Mouse (Mus musculus) hindbrain, embryonic 13.5 days (tissue): ENCODE results near the gene Asb2. TPM values are rescaled to one million over a fixed set of nuclear protein-coding genes. Genes with fewer than 3 reads are reported as not detected.

Source experiments
- ATAC-seq: fragments of 200-750 bp; cut with Nextera tagmentation; 2 replicates; pipeline ENCODE4 v1.8.0; 2017; ENCODE audit warnings: moderate TSS enrichment; ENCODE audit not compliant: low FRiP score
- H3K27ac ChIP-seq: fragments of 300-500 bp; sonication (generic); 2 replicates; pipeline ENCODE4 v1.5.1; 2015; ENCODE audit warnings: inconsistent platforms, mild to moderate bottlenecking, moderate library complexity
- H3K27me3 ChIP-seq: fragments of 300-500 bp; sonication (generic); 2 replicates; pipeline ENCODE4 v1.6.1; 2015; ENCODE audit warnings: mild to moderate bottlenecking, inconsistent platforms
- H3K36me3 ChIP-seq: fragments of 300-500 bp; sonication (generic); 2 replicates; pipeline ENCODE4 v1.6.1; 2015; ENCODE audit warnings: mild to moderate bottlenecking, inconsistent platforms
- H3K4me1 ChIP-seq: fragments of 300-500 bp; sonication (generic); replicated peaks from 2 replicates; pipeline ENCODE4 v1.6.1; 2015; ENCODE audit warnings: inconsistent platforms
- H3K4me2 ChIP-seq: fragments of 300-500 bp; sonication (generic); 2 replicates; pipeline ENCODE4 v1.6.1; 2015; ENCODE audit warnings: inconsistent platforms, mild to moderate bottlenecking, moderate library complexity
- H3K4me3 ChIP-seq: fragments of 300-500 bp; sonication (generic); 2 replicates; pipeline ENCODE4 v1.5.1; 2015; ENCODE audit warnings: mild to moderate bottlenecking, inconsistent platforms
- H3K9ac ChIP-seq: fragments of 300-500 bp; sonication (generic); 2 replicates; pipeline ENCODE4 v1.6.1; 2015; ENCODE audit warnings: mild to moderate bottlenecking, inconsistent platforms
- H3K9me3 ChIP-seq: fragments of 300-500 bp; sonication (generic); 2 replicates; pipeline ENCODE4 v1.6.1; 2016; ENCODE audit warnings: inconsistent platforms
- WGBS: fragments of 180-500 bp; shearing (Covaris S2); methylation state at CpG from one replicate; pipeline ENCODE4 v1.1.7; 2015; 5-methylcytosine and 5-hydroxymethylcytosine counted together
- polyA plus RNA-seq: library from polyadenylated mRNA; unstranded; fragments of >200 nt; fragmentation: Nextera tagmentation; extraction: Ambion mirVana; gene quantifications from 2 replicates; pipeline ENCODE4 v1.2.1, GENCODE M21; 2015

Asb2 gene
- polyA plus RNA-seq, 1 experiment from 2014 or later, result 1.0 TPM

DNA sequence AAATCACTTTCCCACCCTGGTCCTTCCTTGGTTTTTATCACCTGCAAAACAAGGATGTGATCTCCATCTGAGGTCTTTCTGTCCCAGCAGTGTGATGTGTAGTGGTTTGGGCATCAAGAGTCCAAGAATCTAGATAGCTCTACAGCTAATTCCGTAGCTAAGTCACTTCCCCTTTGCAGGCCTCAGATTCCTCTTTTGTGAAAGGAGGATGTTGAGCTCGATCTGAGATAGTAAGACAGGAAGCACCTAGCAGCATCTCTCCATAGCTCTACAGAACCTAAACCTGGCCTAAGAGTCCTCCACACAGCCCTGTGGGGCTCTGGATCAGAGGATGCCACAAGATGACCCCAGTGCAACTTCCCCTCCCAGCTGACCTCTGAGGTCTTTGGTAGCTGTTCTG is 22.9 kb downstream of the Asb2 start:
- H3K4me3 ChIP-seq, result no peak overlapping the region
- H3K4me2 ChIP-seq, result no peak overlapping the region
- H3K27ac ChIP-seq, result no peak overlapping the region
- H3K9me3 ChIP-seq, result no peaks in the 10 kb centered on the region
- H3K36me3 ChIP-seq, result no peaks in the 10 kb centered on the region
- H3K27me3 ChIP-seq, result peaks cover 44% of the 10 kb centered on the region
- H3K9ac ChIP-seq, result no peak overlapping the region
- no peaks in the 10 kb centered on the region; the same call in 1 of the 2 replicates for H3K4me1 ChIP-seq
- ATAC-seq, result no peak
- 87% methylated on average over 2 of the region's 2 CpGs for WGBS

DNA sequence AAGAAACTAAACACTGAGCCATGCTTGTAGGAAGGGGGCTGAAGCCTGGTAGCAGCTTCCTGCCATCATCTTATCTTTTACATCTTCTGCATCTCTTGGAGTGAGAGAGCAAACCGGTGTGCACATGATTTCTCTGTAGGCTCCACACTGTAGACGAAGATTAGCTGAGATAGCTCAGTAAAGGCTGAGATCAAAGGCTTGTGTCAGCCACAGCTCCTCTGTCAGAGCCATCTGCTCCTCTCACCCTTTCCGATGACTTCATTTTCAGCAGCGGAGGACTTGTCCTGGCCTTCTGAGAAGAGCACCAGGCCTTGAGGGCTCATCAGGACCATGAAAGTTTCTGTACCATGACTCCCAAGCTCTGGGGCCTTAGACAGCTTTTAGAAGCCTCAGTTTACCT is 24.3 kb downstream of the Asb2 start:
- Histone ChIP-seq H3K27ac (no peak overlapping the region), H3K9ac (no peak overlapping the region), H3K9me3 (no peaks in the 10 kb centered on the region), H3K4me2 (no peak overlapping the region), H3K36me3 (no peaks in the 10 kb centered on the region), H3K4me3 (no peak overlapping the region), H3K4me1 (peaks cover 8% of the 10 kb centered on the region; the same call in 1 of the 2 replicates), H3K27me3 (peaks cover 49% of the 10 kb centered on the region)
- 71% methylated on average over 4 of the region's 4 CpGs for WGBS
- ATAC-seq, result no peak

DNA sequence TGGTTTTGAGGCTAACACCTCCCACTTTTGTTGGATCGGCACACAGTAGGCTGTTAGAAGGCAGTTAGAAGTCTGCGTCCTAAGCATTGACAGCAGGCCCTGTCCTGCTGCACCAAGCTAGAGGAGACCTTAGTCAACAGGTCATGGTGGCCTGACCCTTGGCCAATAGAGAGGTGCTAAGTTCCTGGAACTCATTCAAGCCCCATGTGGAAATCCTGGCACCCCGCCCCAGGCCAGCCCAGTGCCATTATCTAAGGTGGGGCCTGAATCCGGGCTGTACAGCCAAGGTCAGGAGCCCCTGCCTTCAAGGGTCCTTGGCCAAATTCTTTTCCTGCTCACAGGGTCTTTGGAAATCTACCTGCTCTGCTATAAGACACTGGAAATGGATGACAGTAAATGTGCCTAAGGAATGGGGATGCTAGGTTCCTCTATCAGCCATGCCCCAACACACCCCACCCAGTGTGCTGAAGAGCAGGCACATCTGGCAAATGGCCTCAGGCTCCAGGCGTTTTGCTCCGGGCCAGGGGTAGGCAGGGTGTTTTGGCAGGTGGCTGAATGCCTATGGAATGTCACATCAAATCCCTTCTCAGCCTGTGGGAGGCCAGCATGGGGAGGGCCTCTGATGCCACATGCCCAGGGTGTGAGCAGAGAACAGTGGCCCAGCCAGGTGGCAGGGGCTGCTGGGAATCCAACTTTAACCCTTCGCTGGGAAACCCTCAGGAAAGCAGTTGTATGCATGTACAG is 27.2 kb downstream of the Asb2 start:
- Histone ChIP-seq H3K27me3 (peaks cover 67% of the 10 kb centered on the region), H3K4me1 (peaks cover 14% of the 10 kb centered on the region; the same call in 1 of the 2 replicates), H3K36me3 (no peaks in the 10 kb centered on the region), H3K4me3 (no peak overlapping the region), H3K27ac (no peak overlapping the region), H3K9me3 (no peaks in the 10 kb centered on the region), H3K4me2 (no peak overlapping the region), H3K9ac (no peak overlapping the region)
- 68% methylated on average over 7 of the region's 7 CpGs for WGBS
- no peak for ATAC-seq

DNA sequence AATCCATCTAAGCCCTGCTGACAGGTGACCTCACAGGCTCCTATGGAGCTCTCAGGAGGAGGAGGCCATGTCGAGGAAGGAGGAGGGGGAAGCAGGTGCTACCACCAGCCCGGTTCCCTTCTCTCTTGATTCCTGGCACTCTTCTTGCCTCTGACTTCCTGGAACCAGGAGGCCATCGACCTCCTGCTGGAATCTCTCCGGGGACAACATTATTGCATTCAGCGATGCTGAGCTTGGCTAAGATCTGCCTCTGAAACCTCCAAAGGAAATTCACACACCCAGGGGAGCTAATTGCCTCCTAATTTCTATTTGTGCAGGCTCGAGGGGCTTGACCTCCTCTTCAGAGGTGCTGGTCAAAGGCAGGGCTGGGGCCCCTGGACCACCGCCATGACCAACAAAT is 28.7 kb downstream of the Asb2 start:
- WGBS, result 17% methylated on average over 7 of the region's 7 CpGs

DNA sequence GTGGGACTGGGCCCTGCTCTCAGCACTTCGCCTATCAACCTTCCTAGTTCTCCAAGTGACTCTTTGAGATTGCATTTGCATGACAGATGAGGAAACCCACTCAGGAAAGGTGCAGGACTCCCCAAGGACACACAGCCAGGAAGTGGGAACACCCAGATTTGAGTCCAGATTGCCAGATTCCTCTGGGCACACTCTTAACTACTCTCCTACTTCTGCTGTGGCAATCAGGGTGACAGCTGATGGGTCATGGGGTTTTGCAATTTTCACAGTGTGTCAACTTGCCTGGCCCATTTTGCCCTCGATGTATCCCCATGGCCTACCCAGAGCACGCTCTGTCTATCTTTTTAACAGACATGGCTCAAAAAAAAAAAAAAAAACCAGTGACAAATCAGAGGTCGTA is 29.2 kb downstream of the Asb2 start:
- Histone ChIP-seq H3K4me1 (peaks cover 14% of the 10 kb centered on the region; the same call in 1 of the 2 replicates), H3K4me3 (no peak overlapping the region), H3K27ac (no peak overlapping the region), H3K36me3 (no peaks in the 10 kb centered on the region), H3K4me2 (no peak overlapping the region), H3K9me3 (no peaks in the 10 kb centered on the region), H3K27me3 (peaks cover 81% of the 10 kb centered on the region), H3K9ac (no peak overlapping the region)
- ATAC-seq, result no peak
- WGBS, result 48% methylated on average over 4 of the region's 4 CpGs

More for the DNA sequence above, 28.7 kb downstream of the Asb2 start:
- H3K9me3 ChIP-seq, result no peaks in the 10 kb centered on the region
- peaks cover 78% of the 10 kb centered on the region for H3K27me3 ChIP-seq
- no peak overlapping the region for H3K9ac ChIP-seq
- H3K4me2 ChIP-seq, result no peak overlapping the region
- H3K4me1 ChIP-seq, result peaks cover 14% of the 10 kb centered on the region; the same call in 1 of the 2 replicates
- no peak overlapping the region for H3K4me3 ChIP-seq
- no peak overlapping the region for H3K27ac ChIP-seq
- no peak for ATAC-seq
- no peaks in the 10 kb centered on the region for H3K36me3 ChIP-seq

DNA sequence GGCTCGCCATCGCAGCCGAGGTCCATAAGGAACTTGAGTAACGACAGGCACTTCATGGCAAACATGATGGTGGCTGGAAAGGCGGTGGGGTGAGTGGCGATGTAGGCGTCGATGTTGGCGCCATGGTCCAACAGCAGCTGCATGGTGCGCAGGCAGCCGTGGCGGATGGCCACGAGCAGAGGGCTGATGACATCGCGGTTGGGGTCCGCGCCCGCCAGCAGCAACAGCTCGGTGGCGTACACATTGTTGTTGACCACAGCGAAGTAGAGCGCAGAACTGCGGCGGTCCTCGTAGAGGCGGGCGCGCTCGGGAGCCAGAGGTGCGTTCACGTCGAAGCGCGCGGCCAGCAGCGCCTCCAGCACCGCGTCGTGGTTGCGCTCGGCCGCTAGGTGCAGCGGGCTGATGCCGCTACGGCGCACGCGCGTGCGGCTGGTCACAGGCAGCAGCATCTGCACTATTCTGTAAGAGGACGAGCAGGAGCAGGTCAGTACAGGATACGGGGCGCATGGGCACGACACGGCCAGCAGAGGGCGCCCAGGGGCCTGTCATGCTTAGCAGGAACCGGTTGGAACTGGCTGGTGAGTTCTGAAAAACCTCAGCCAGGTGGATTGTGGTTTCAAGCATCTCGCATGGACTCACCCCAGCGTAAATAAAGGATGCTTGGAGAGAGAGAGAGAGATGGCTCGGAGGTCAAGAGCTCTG is 30.5 kb downstream of the Asb2 start:
- ATAC-seq, result peak; percentile 95
- no peaks in the 10 kb centered on the region for H3K36me3 ChIP-seq
- 7% methylated on average over 60 of the region's 60 CpGs for WGBS
- H3K27ac ChIP-seq, result no peak overlapping the region
- peak overlapping the region; percentile 41 for H3K4me3 ChIP-seq
- H3K27me3 ChIP-seq, result peaks cover 82% of the 10 kb centered on the region
- H3K4me1 ChIP-seq, result peaks cover 14% of the 10 kb centered on the region; the same call in 1 of the 2 replicates
- peak overlapping the region; percentile 65 for H3K4me2 ChIP-seq
- peak overlapping the region; percentile 63 for H3K9ac ChIP-seq
- no peaks in the 10 kb centered on the region for H3K9me3 ChIP-seq

DNA sequence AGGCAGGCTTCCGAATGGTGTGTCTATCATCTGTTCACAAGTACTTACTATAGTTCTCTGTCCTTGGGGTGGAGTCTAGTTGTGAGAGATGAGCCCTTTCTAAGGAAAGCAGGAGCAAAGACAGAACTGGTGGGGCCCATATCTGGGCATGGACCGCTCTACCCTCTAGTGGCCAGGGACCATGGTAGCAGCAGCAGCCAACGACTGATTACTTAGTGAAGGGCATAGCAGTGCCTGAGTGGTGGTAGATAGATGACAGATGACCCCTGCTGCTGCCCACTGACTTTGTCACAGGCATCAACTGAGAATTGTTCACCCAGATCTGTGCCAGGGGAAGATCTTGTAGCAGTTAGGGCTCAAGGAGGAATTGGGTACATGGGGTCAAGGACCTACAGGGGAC is 33.0 kb downstream of the Asb2 start:
- WGBS, result 37% methylated on average over 3 of the region's 3 CpGs
- Histone ChIP-seq H3K9me3 (no peaks in the 10 kb centered on the region), H3K27me3 (peaks cover 72% of the 10 kb centered on the region), H3K4me2 (no peak overlapping the region), H3K4me1 (peaks cover 14% of the 10 kb centered on the region; the same call in 1 of the 2 replicates), H3K9ac (no peak overlapping the region), H3K36me3 (no peaks in the 10 kb centered on the region), H3K4me3 (no peak overlapping the region), H3K27ac (no peak overlapping the region)
- ATAC-seq, result no peak

DNA sequence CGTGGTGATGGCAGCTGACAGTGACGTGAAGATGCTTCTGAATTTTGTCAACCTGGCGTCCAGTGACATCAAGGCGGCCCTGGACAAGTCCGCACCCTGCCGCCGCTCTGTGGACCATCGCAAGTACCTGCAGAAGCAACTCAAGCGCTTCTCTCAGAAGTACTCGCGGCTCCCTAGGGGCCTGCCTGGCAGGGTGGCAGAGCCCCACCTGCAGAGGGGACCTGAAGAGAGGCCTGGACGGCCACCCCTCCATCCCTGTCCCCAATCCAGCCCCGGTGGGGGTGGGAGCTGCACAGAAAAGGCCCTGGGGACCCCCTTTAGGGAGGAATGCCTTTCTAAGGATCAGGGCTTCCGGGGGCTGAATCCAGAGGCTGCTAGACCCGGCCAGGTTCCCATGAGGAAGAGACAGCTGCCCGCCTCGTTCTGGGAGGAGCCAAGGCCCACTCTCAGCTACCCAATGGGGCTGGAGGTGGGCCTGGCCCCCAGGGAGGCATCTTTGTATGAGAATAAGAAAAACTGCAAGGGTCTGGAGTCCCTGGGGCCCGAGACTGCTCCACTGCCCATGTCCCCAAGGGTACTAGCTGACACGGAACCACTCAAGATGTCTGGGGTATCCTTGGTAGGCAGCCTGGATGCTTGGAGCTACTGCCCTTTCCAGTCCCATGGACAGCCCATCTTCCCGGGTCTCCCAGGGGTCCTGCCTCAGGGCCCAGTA is 39.8 kb downstream of the Asb2 start:
- ATAC-seq, result 0 out of 2 replicates have a peak, but pooled peaks have one; percentile 4
- Histone ChIP-seq H3K9me3 (no peaks in the 10 kb centered on the region), H3K4me2 (peak overlapping the region; percentile 58), H3K4me3 (peak overlapping the region; percentile 33), H3K4me1 (peaks cover 49% of the 10 kb centered on the region), H3K9ac (peak overlapping the region; percentile 49; the same call in 1 of the 2 replicates), H3K36me3 (no peaks in the 10 kb centered on the region), H3K27me3 (peaks cover 72% of the 10 kb centered on the region), H3K27ac (peak overlapping the region; percentile 74)
- 15% methylated on average over 20 of the region's 20 CpGs for WGBS

DNA sequence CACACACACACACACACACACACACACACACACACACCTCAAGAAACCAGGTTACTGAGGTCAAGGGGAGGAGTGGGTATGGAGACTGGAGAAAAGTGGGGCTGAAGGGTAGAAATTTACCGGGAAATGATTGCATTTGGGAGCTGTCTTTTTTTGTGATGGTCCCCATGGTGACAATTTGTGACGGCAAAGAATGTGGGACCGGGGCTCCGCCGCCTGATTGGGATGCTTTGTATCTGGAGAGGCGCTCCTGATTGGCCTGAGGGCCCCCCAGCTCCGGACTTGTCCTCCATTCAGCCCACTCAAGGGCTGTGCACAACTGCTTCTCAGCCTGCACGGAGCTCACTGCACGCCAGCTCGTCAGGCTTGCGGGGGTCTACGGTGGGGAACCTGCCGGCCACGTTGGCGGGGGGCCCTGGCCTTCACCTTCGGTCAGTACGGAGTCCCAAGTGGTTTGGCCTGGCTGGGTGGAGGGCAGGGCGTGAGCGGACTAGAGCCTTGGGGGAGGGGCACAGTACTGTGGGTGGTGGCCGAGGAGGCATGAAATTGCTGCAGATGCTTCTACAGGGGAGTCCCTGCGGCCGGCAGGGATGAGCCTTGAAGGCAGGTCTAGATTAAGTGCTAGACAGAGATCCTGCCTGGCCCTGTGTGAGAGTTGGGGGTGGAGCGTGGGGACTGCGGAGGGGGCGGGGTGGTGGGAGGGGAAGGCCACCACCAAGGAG is 41.0 kb downstream of the Asb2 start:
- Histone ChIP-seq H3K9ac (peak overlapping the region; percentile 63), H3K27ac (peak overlapping the region; percentile 85), H3K9me3 (no peaks in the 10 kb centered on the region), H3K4me1 (peaks cover 49% of the 10 kb centered on the region), H3K27me3 (peaks cover 67% of the 10 kb centered on the region), H3K4me3 (peak overlapping the region; percentile 33), H3K36me3 (no peaks in the 10 kb centered on the region), H3K4me2 (peak overlapping the region; percentile 58)
- peak; percentile 76 for ATAC-seq
- 3% methylated on average over 25 of the region's 25 CpGs for WGBS

DNA sequence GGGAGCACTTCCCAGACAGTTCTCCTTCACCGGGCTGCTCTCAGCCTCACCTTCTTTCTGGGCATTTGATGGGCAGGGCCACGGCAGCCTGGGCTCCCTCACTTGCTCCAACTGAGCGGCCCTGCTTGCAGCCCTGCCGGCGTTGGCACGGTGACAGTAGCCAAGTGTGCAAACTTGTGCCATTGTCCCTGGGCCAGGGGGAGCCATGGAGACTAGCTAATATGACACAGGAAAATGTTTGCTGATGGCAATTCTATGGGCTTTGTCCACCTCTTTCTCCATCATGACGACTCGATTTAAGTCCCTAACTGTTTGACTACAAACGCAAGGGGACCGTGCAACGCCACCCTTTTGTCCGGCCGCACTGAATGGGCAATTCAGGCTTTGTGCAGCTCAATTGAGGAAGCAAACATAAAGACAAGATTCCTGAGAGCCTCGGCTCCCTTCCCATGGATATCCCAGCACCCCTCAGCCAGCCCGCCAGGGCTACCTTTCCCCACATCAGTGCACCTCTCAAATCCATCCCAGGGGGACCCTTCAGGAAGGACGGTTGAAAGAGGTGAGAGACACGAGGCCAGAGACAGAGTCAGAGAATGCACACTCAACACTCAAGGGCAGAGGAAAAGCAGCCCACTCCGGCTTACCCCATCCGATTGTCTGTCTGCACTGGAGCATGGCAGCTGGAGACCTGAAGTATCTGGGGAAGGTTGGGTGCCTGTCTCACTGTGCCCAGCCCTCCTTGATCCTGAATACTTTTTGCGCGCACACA is 41.7 kb downstream of the Asb2 start:
- Histone ChIP-seq H3K9me3 (no peaks in the 10 kb centered on the region), H3K4me1 (peaks cover 49% of the 10 kb centered on the region), H3K36me3 (no peaks in the 10 kb centered on the region), H3K27me3 (peaks cover 61% of the 10 kb centered on the region), H3K27ac (peak overlapping the region; percentile 85), H3K4me3 (peak overlapping the region; percentile 33; the same call in 1 of the 2 replicates), H3K9ac (0 out of 2 replicates have a peak overlapping the region, but pooled peaks have one; percentile 63), H3K4me2 (peak overlapping the region; percentile 58)
- ATAC-seq, result peak; percentile 58
- WGBS, result 6% methylated on average over 21 of the region's 21 CpGs

DNA sequence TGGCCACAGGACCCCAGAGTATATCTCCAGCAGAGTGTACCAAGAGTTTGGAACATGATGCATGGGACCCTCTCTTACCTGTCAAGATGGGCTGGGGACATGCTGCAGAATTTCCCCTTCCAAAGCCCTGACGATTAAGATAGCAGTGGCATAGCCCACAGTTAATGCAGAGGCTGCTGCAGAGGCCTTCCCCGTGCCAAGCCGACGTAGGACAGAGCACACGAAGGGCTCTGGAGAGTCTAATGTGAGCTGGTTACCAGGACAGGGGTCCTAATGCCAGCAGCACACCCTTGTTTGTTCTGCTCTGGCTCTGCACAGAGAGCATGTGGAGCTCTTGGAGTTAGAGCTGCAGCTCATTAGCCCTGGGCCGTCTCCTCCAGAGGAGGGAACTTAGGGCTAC is 42.5 kb downstream of the Asb2 start:
- no peak overlapping the region for H3K9ac ChIP-seq
- H3K27me3 ChIP-seq, result peaks cover 63% of the 10 kb centered on the region
- H3K9me3 ChIP-seq, result no peaks in the 10 kb centered on the region
- ATAC-seq, result 0 out of 2 replicates have a peak, but pooled peaks have one; percentile 9
- peaks cover 49% of the 10 kb centered on the region for H3K4me1 ChIP-seq
- peak overlapping the region; percentile 85 for H3K27ac ChIP-seq
- H3K4me2 ChIP-seq, result peak overlapping the region; percentile 58; the same call in 1 of the 2 replicates
- no peak overlapping the region for H3K4me3 ChIP-seq
- H3K36me3 ChIP-seq, result no peaks in the 10 kb centered on the region
- WGBS, result 37% methylated on average over 6 of the region's 6 CpGs
